Mouse (Mus musculus) heart, adult 18-20 months (tissue): ENCODE measurements around the gene Kcnn1. TPM values are rescaled to one million over a fixed set of nuclear protein-coding genes. Genes with fewer than 3 reads are reported as not detected.

Source experiments
- microRNA-seq, 2 experiments: library from miRNA; unstranded; fragments of <30 nt; microRNA quantifications; one replicate each; pipeline ENCODE4 v1.2.0; 2022
- total RNA-seq, 2 experiments: library from RNA; stranded (reverse); gene quantifications; 2 replicates each; pipeline ENCODE4 v1.2.3; 2021

Kcnn1 gene
- total RNA-seq, 2 experiments from 2014 or later, result 13.7 to 14.4 TPM

Small RNA genes within 50 kb of the gene (microRNA-seq; reads per million reads assigned to microRNA genes)
- gene Mir7067, result 0.54 to 0.76 reads per million in 2 experiments
- gene Mir7240, result 0.38 to 0.81 reads per million in 2 experiments

Other genes starting within 250 kb of the Kcnn1 start
- 1 to 10 TPM; 1.6 to 2.5 TPM for gene Lrrc25, start 247.1 kb downstream of the Kcnn1 start, total RNA-seq
- gene Gdf15, start 230.8 kb downstream of the Kcnn1 start, total RNA-seq, result 1 to 10 TPM; 1.4 to 2.0 TPM
- gene Pgpep1, start 202.9 kb downstream of the Kcnn1 start, total RNA-seq, result 10 to 100 TPM; 40.5 to 41.1 TPM
- 10 to 100 TPM; 66.7 to 73.1 TPM for gene Lsm4, start 190.0 kb downstream of the Kcnn1 start, total RNA-seq
- 100 to 1,000 TPM; 129 to 138 TPM for gene Jund, start 164.3 kb downstream of the Kcnn1 start, total RNA-seq
- under 1 TPM in 1 of 2 experiments, not detected in 1; 0.05 TPM for gene Iqcn, start 159.8 kb downstream of the Kcnn1 start, total RNA-seq
- not detected for gene Gm3336, start 144.7 kb downstream of the Kcnn1 start, total RNA-seq
- 1 to 10 TPM; 1.4 to 2.0 TPM for gene Pde4c, start 139.5 kb downstream of the Kcnn1 start, total RNA-seq
- 10 to 100 TPM; 40.3 to 49.2 TPM for gene Rab3a, start 108.6 kb downstream of the Kcnn1 start, total RNA-seq
- 10 to 100 TPM; 26.9 to 27.5 TPM for gene Mpv17l2, start 102.3 kb downstream of the Kcnn1 start, total RNA-seq
- 10 to 100 TPM; 19.7 to 21.4 TPM for gene Pik3r2, start 86.5 kb downstream of the Kcnn1 start, total RNA-seq
- gene Mast3, start 58.2 kb downstream of the Kcnn1 start, total RNA-seq, result 1 to 10 TPM; 6.8 to 9.8 TPM
- gene Il12rb1, start 54.8 kb downstream of the Kcnn1 start, total RNA-seq, result under 1 TPM; 0.15 to 0.31 TPM
- 10 to 100 TPM; 14.8 to 29.0 TPM for gene Arrdc2, start 23.5 kb downstream of the Kcnn1 start, total RNA-seq
- 10 to 100 TPM; 42.4 to 46.2 TPM for gene Ccdc124, start 10.7 kb upstream of the Kcnn1 start, total RNA-seq
- gene Slc5a5, start 29.5 kb upstream of the Kcnn1 start, total RNA-seq, result not detected
- gene Rpl18a, start 34.2 kb upstream of the Kcnn1 start, total RNA-seq, result 1,000 to 10,000 TPM; 1,029 to 1,075 TPM
- 10 to 100 TPM; 18.9 to 19.8 TPM for gene Map1s, start 42.7 kb upstream of the Kcnn1 start, total RNA-seq